Mouse (Mus musculus) MEL (cell line): Measurements from ENCODE around the gene Fbxo30.

Source experiments
- CTCF ChIP-seq, 3 experiments: IDR thresholded peaks in 2 of 3; conservative IDR thresholded peaks in 1 of 3; 2 replicates each; pipeline ENCODE4 v1.5.1; 2011 to 2012; ENCODE audit warnings: low read length in 3 of 3, low read depth in 2 of 3, mild to moderate bottlenecking in 2 of 3, improper control_type of control experiment in 1 of 3, inconsistent platforms in 1 of 3, mixed read lengths in 1 of 3, moderate library complexity in 1 of 3; ENCODE audit not compliant: control insufficient read depth in 1 of 3, insufficient read depth in 1 of 3, poor library complexity in 1 of 3, severe bottlenecking in 1 of 3
- HCFC1 ChIP-seq: IDR thresholded peaks from 2 replicates; pipeline ENCODE4 v1.6.1; 2012; ENCODE audit warnings: low read depth, mild to moderate bottlenecking, inconsistent platforms, low read length, improper control_type of control experiment, moderate library complexity
- MAX ChIP-seq: IDR thresholded peaks from 2 replicates; pipeline ENCODE4 v1.6.1; 2011; ENCODE audit warnings: low read length, improper control_type of control experiment
- RAD21 ChIP-seq: IDR thresholded peaks from 2 replicates; pipeline ENCODE4 v1.6.1; 2011; ENCODE audit warnings: mild to moderate bottlenecking, low read depth, low read length, improper control_type of control experiment
- ZC3H11A ChIP-seq: IDR thresholded peaks from 2 replicates; pipeline ENCODE4 v1.6.1; 2012; ENCODE audit warnings: low read depth, mild to moderate bottlenecking, inconsistent platforms, low read length, improper control_type of control experiment

GRCm38 (mm10) chr10:11323202-11323898 is 42.2 kb downstream of the Fbxo30 start:
- TF ChIP-seq MAX (peak; percentile 84), RAD21 (no peak), ZC3H11A (no peak), CTCF (IDR thresholded peaks at IDR 0.05 in 2 of 3, conservative IDR thresholded peaks at IDR 0.05 in 1 of 3; ENCODE audit: control insufficient read depth in 1 of 3, insufficient read depth in 1 of 3, low read depth in 2 of 3, low read length in 3 of 3, poor library complexity in 1 of 3, severe bottlenecking in 1 of 3) (no peak), HCFC1 (no peak; the same call in 1 of the 2 replicates)
